Mouse (Mus musculus): ENCODE results near the gene Med20.

- TF ChIP-seq CTCF (IDR thresholded peaks at IDR 0.05; ENCODE audit: low read depth) (no peak), EP300 (optimal IDR thresholded peaks at IDR 0.05) (no peak)
Observed at GRCm38 (mm10) chr17:47625088-47625487, 13.7 kb downstream of the Med20 start.
